In genomic region chr12:12497277-12497841, GRCm38 (mm10) we compare ENCODE assay signal across 18 mouse cellular contexts.
DNase-seq lines count a peak whose midpoint lies in the region; ATAC-seq lines count a peak whose summit lies in the region.
"Had no signal": no experiment of that assay in that cellular context is flagged by ENCODE, and none has a peak within 500 bp of the region (broad histone marks: within the 10 kb centered on the region; RNA-seq: fewer than 3 reads in every experiment).

No protein-coding gene starts in this region.

- no peak overlapping the region for H3K4me3 ChIP-seq in heart, embryonic 16.5 days (ENCODE audit: low read length)
- H3K4me3 ChIP-seq in embryonic facial prominence, embryonic 10.5 days = no peak overlapping the region
- H3K4me3 ChIP-seq in liver, embryonic 15.5 days (replicated peaks) = no peak overlapping the region
- H3K4me3 ChIP-seq: heart, embryonic 12.5 days; hindbrain, embryonic 13.5 days; layer of hippocampus, adult 2 months; midbrain, embryonic 10.5 days; myocyte; stomach, embryonic 15.5 days had no signal

- H3K9me3 ChIP-seq in heart, embryonic 16.5 days (replicated peaks; ENCODE audit: control insufficient read depth, low read length) = no peaks in the 10 kb centered on the region
- H3K9me3 ChIP-seq in embryonic facial prominence, embryonic 10.5 days = no peaks in the 10 kb centered on the region
- no peaks in the 10 kb centered on the region for H3K9me3 ChIP-seq in liver, embryonic 15.5 days (replicated peaks)
- H3K9me3 ChIP-seq: heart, embryonic 12.5 days; hindbrain, embryonic 13.5 days; midbrain, embryonic 10.5 days; stomach, embryonic 15.5 days had no signal

- peak overlapping the region; percentile 61 for H3K27ac ChIP-seq in heart, embryonic 16.5 days (ENCODE audit: low read length)
- H3K27ac ChIP-seq in embryonic facial prominence, embryonic 10.5 days (replicated peaks) = 0 out of 2 replicates have a peak overlapping the region, but pooled peaks have one; percentile 57
- H3K27ac ChIP-seq in liver, embryonic 15.5 days (replicated peaks) = peak overlapping the region; percentile 74
- H3K27ac ChIP-seq: hindbrain, embryonic 13.5 days; kidney, postnatal 0 days; layer of hippocampus, adult 2 months; midbrain, embryonic 10.5 days; stomach, embryonic 15.5 days had no signal

- no peaks in the 10 kb centered on the region for H3K27me3 ChIP-seq in heart, embryonic 16.5 days (ENCODE audit: control insufficient read depth, insufficient read depth, low read length)
- no peaks in the 10 kb centered on the region for H3K27me3 ChIP-seq in embryonic facial prominence, embryonic 10.5 days (replicated peaks; ENCODE audit: low read depth, poor library complexity, severe bottlenecking)
- H3K27me3 ChIP-seq in liver, embryonic 15.5 days = no peaks in the 10 kb centered on the region
- H3K27me3 ChIP-seq: heart, embryonic 12.5 days; hindbrain, embryonic 13.5 days; stomach, embryonic 15.5 days had no signal

- no peak overlapping the region for H3K9ac ChIP-seq in heart, embryonic 16.5 days (ENCODE audit: low read length)
- peak overlapping the region; percentile 1; the same call in 1 of the 2 replicates for H3K9ac ChIP-seq in liver, embryonic 15.5 days
- H3K9ac ChIP-seq: heart, embryonic 12.5 days; hindbrain, embryonic 13.5 days; stomach, embryonic 15.5 days had no signal

- H3K36me3 ChIP-seq in heart, embryonic 16.5 days (ENCODE audit: control insufficient read depth, insufficient read depth) = no peaks in the 10 kb centered on the region
- no peaks in the 10 kb centered on the region for H3K36me3 ChIP-seq in embryonic facial prominence, embryonic 10.5 days (replicated peaks)
- no peaks in the 10 kb centered on the region for H3K36me3 ChIP-seq in liver, embryonic 15.5 days (replicated peaks)
- H3K36me3 ChIP-seq: heart, embryonic 12.5 days; hindbrain, embryonic 13.5 days; midbrain, embryonic 10.5 days; stomach, embryonic 15.5 days had no signal

- no peak overlapping the region for H3K4me2 ChIP-seq in heart, embryonic 16.5 days (ENCODE audit: low read depth, low read length)
- peak overlapping the region; percentile 38; the same call in 1 of the 2 replicates for H3K4me2 ChIP-seq in liver, embryonic 15.5 days
- H3K4me2 ChIP-seq: heart, embryonic 12.5 days; hindbrain, embryonic 13.5 days; stomach, embryonic 15.5 days had no signal

- 0 out of 2 replicates have a peak, but pooled peaks have one; percentile 14 for ATAC-seq in heart, embryonic 16.5 days (replicated peaks; ENCODE audit: extremely low read depth, insufficient read depth, low FRiP score)
- ATAC-seq in liver, embryonic 15.5 days (ENCODE audit: insufficient read depth) = peak; percentile 17; the same call in 1 of the 2 replicates
- ATAC-seq in inflammation-experienced regulatory T-cells, adult 6 months = no peak
- no peak for ATAC-seq in monocyte, adult 5-6 weeks (replicated peaks; ENCODE audit: insufficient number of reproducible peaks, low FRiP score, low TSS enrichment, poor library complexity, severe bottlenecking)
- ATAC-seq: forebrain, embryonic 16.5 days; intestine, embryonic 16.5 days had no signal

- WGBS in heart, embryonic 16.5 days = 62% methylated on average over 6 of the region's 6 CpGs
- 87% methylated on average over 6 of the region's 6 CpGs for WGBS in embryonic facial prominence, embryonic 10.5 days
- WGBS in liver, embryonic 15.5 days (ENCODE audit: insufficient replicate concordance) = 16% methylated on average over 6 of the region's 6 CpGs

- H3K4me1 ChIP-seq in heart, embryonic 16.5 days (ENCODE audit: control insufficient read depth, insufficient read depth, low read length) = peaks cover 17% of the 10 kb centered on the region
- 0 out of 2 replicates have a peak, but pooled peaks cover 6% of the 10 kb centered on the region for H3K4me1 ChIP-seq in embryonic facial prominence, embryonic 10.5 days
- peaks cover 47% of the 10 kb centered on the region for H3K4me1 ChIP-seq in liver, embryonic 15.5 days (replicated peaks)
- H3K4me1 ChIP-seq: hindbrain, embryonic 13.5 days; stomach, embryonic 15.5 days had no signal

- DNase-seq in heart, adult 9 months (ENCODE audit: low spot score in 2 of 2) = no peak
- peak; percentile 64 for DNase-seq in 416B (ENCODE audit: low read depth)
- no peak for DNase-seq in embryonic facial prominence, embryonic 10.5 days (ENCODE audit: low spot score)
- no peak for DNase-seq in adrenal gland, adult 2 months
- DNase-seq: B cell, adult 2 months had no signal

Comparison
In these comparisons a context has a peak if more than half of its experiments do, and no peak if none do; other contexts are left out.
1. ATAC-seq: peak in heart, embryonic 16.5 days (single experiment) and liver, embryonic 15.5 days (single experiment); none in inflammation-experienced regulatory T-cells, adult 6 months (single experiment) and monocyte, adult 5-6 weeks (single experiment).
2. Peak in every context shown above with its lines, with median percentiles within 50 percentile points of each other: H3K27ac ChIP-seq.